Mouse (Mus musculus): ENCODE results near the gene Arid1b. TPM values are rescaled to one million over a fixed set of nuclear protein-coding genes. Genes with fewer than 3 reads are reported as not detected.

The Arid1b gene
- 14.8 and 18.5 TPM in 2 replicates for polyA plus RNA-seq (2014; fragmentation: Nextera tagmentation; extraction: Ambion mirVana)

GRCm38 (mm10) chr17:4993840-4994503 lies at the start of gene Arid1b:
Arid1b (plus strand) TSS chr17:4994332.
- no peaks in the 10 kb centered on the region for H3K9me3 ChIP-seq (ENCODE audit: control insufficient read depth, low read length)
- peak within 1 kb of the TSS; percentile 70 for H3K4me2 ChIP-seq (ENCODE audit: low read depth, severe bottlenecking)
- 0 out of 2 replicates have a peak, but pooled peaks cover 2% of the 10 kb centered on the region for H3K4me1 ChIP-seq (ENCODE audit: control insufficient read depth, insufficient read depth, low read length)
- DNase-seq (ENCODE audit: low spot score) (peak; percentile 93), ATAC-seq (ENCODE audit: insufficient number of reproducible peaks, low FRiP score, low TSS enrichment, low read depth) (peak; percentile 78)
- no peaks in the 10 kb centered on the region for H3K36me3 ChIP-seq (ENCODE audit: control insufficient read depth, insufficient read depth, low read length)
- H3K9ac ChIP-seq (ENCODE audit: low read length), result peak within 1 kb of the TSS; percentile 98
- H3K27me3 ChIP-seq (ENCODE audit: control insufficient read depth, insufficient read depth, low read length), result no peaks in the 10 kb centered on the region
- peak within 1 kb of the TSS; percentile 94 for H3K4me3 ChIP-seq (ENCODE audit: low read depth, low read length)
- peak within 1 kb of the TSS; percentile 100 for H3K27ac ChIP-seq (replicated peaks; ENCODE audit: low read depth, low read length)
- under 1% methylated on average over 51 of the region's 58 CpGs for WGBS

- Histone ChIP-seq H3K4me3 (ENCODE audit: low read depth, low read length) (no peak overlapping the region), H3K4me1 (ENCODE audit: control insufficient read depth, insufficient read depth, low read length) (peaks cover 13% of the 10 kb centered on the region), H3K27ac (replicated peaks; ENCODE audit: low read depth, low read length) (0 out of 2 replicates have a peak overlapping the region, but pooled peaks have one; percentile 3), H3K9ac (ENCODE audit: low read length) (no peak overlapping the region), H3K9me3 (ENCODE audit: control insufficient read depth, low read length) (no peaks in the 10 kb centered on the region), H3K36me3 (ENCODE audit: control insufficient read depth, insufficient read depth, low read length) (no peaks in the 10 kb centered on the region), H3K4me2 (ENCODE audit: low read depth, severe bottlenecking) (peak overlapping the region; percentile 43; the same call in 1 of the 2 replicates), H3K27me3 (ENCODE audit: control insufficient read depth, insufficient read depth, low read length) (no peaks in the 10 kb centered on the region)
- DNase-seq (ENCODE audit: low spot score) (no peak), ATAC-seq (ENCODE audit: insufficient number of reproducible peaks, low FRiP score, low TSS enrichment, low read depth) (no peak)
- 53% methylated on average over 6 of the region's 6 CpGs for WGBS
Measured at GRCm38 (mm10) chr17:4945311-4945751, 48.8 kb upstream of the Arid1b start.

- DNase-seq (ENCODE audit: low spot score) (peak; percentile 76), ATAC-seq (ENCODE audit: insufficient number of reproducible peaks, low FRiP score, low TSS enrichment, low read depth) (no peak)
- H3K27ac ChIP-seq (replicated peaks; ENCODE audit: low read depth, low read length), result peak overlapping the region; percentile 32; the same call in 1 of the 2 replicates
- H3K36me3 ChIP-seq (ENCODE audit: control insufficient read depth, insufficient read depth, low read length), result no peaks in the 10 kb centered on the region
- peaks cover 13% of the 10 kb centered on the region for H3K4me1 ChIP-seq (ENCODE audit: control insufficient read depth, insufficient read depth, low read length)
- H3K9me3 ChIP-seq (ENCODE audit: control insufficient read depth, low read length), result no peaks in the 10 kb centered on the region
- WGBS, result 10% methylated on average over 11 of the region's 11 CpGs
- no peak overlapping the region for H3K9ac ChIP-seq (ENCODE audit: low read length)
- H3K4me3 ChIP-seq (ENCODE audit: low read depth, low read length), result no peak overlapping the region
- H3K27me3 ChIP-seq (ENCODE audit: control insufficient read depth, insufficient read depth, low read length), result no peaks in the 10 kb centered on the region
- peak overlapping the region; percentile 43; the same call in 1 of the 2 replicates for H3K4me2 ChIP-seq (ENCODE audit: low read depth, severe bottlenecking)
Measured at GRCm38 (mm10) chr17:4945871-4946331, 48.2 kb upstream of the Arid1b start.

- 14% methylated on average over 9 of the region's 12 CpGs for WGBS
Measured at GRCm38 (mm10) chr17:4946421-4946974, 47.6 kb upstream of the Arid1b start.

GRCm38 (mm10) chr17:4947013-4947412 lies 47.1 kb upstream of the Arid1b start:
- H3K4me3 ChIP-seq (ENCODE audit: low read depth, low read length), result no peak overlapping the region
- H3K4me2 ChIP-seq (ENCODE audit: low read depth, severe bottlenecking), result no peak overlapping the region
- peaks cover 13% of the 10 kb centered on the region for H3K4me1 ChIP-seq (ENCODE audit: control insufficient read depth, insufficient read depth, low read length)
- H3K27ac ChIP-seq (replicated peaks; ENCODE audit: low read depth, low read length), result no peak overlapping the region
- no peaks in the 10 kb centered on the region for H3K9me3 ChIP-seq (ENCODE audit: control insufficient read depth, low read length)
- ATAC-seq (ENCODE audit: insufficient number of reproducible peaks, low FRiP score, low TSS enrichment, low read depth) (no peak), DNase-seq (ENCODE audit: low spot score) (no peak)
- H3K36me3 ChIP-seq (ENCODE audit: control insufficient read depth, insufficient read depth, low read length), result no peaks in the 10 kb centered on the region
- H3K9ac ChIP-seq (ENCODE audit: low read length), result no peak overlapping the region
- H3K27me3 ChIP-seq (ENCODE audit: control insufficient read depth, insufficient read depth, low read length), result no peaks in the 10 kb centered on the region
- WGBS, result 50% methylated on average over 3 of the region's 3 CpGs

More at GRCm38 (mm10) chr17:4946421-4946974, 47.6 kb upstream of the Arid1b start:
- DNase-seq (ENCODE audit: low spot score) (peak; percentile 45), ATAC-seq (ENCODE audit: insufficient number of reproducible peaks, low FRiP score, low TSS enrichment, low read depth) (no peak)
- Histone ChIP-seq H3K27me3 (ENCODE audit: control insufficient read depth, insufficient read depth, low read length) (no peaks in the 10 kb centered on the region), H3K9ac (ENCODE audit: low read length) (peak overlapping the region; percentile 43), H3K4me2 (ENCODE audit: low read depth, severe bottlenecking) (peak overlapping the region; percentile 29), H3K9me3 (ENCODE audit: control insufficient read depth, low read length) (no peaks in the 10 kb centered on the region), H3K4me3 (ENCODE audit: low read depth, low read length) (no peak overlapping the region), H3K4me1 (ENCODE audit: control insufficient read depth, insufficient read depth, low read length) (peaks cover 13% of the 10 kb centered on the region), H3K27ac (replicated peaks; ENCODE audit: low read depth, low read length) (peak overlapping the region; percentile 32; the same call in 1 of the 2 replicates), H3K36me3 (ENCODE audit: control insufficient read depth, insufficient read depth, low read length) (no peaks in the 10 kb centered on the region)

GRCm38 (mm10) chr17:4947439-4947838 lies 46.7 kb upstream of the Arid1b start:
- ATAC-seq (ENCODE audit: insufficient number of reproducible peaks, low FRiP score, low TSS enrichment, low read depth), result no peak
- Histone ChIP-seq H3K4me2 (ENCODE audit: low read depth, severe bottlenecking) (no peak overlapping the region), H3K4me1 (ENCODE audit: control insufficient read depth, insufficient read depth, low read length) (peaks cover 13% of the 10 kb centered on the region), H3K27me3 (ENCODE audit: control insufficient read depth, insufficient read depth, low read length) (no peaks in the 10 kb centered on the region), H3K36me3 (ENCODE audit: control insufficient read depth, insufficient read depth, low read length) (no peaks in the 10 kb centered on the region), H3K9ac (ENCODE audit: low read length) (no peak overlapping the region), H3K4me3 (ENCODE audit: low read depth, low read length) (no peak overlapping the region), H3K27ac (replicated peaks; ENCODE audit: low read depth, low read length) (no peak overlapping the region), H3K9me3 (ENCODE audit: control insufficient read depth, low read length) (no peaks in the 10 kb centered on the region)
- no peak for DNase-seq (ENCODE audit: low spot score)
- WGBS, result 56% methylated on average over 2 of the region's 2 CpGs

DNA sequence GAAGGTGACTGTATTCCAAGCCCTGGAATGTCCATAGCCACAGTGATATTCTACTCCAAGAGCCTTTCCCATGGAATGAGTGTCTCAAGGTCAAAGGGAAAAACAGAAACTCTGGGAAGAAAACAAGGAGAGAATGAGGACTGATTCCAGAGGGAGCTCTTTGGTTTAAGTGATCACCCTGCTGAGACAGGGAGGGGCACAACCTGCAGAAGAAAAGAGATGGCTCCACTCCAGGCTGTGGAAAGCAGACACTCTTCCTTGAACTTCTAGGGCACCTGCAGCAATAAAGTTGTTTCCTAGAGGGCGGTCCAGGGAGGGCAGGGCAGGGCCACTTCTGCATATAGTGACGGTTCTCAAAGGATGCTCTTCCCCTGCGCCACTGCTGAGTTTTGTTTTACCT lies 45.6 kb upstream of the Arid1b start:
- Histone ChIP-seq H3K27me3 (ENCODE audit: control insufficient read depth, insufficient read depth, low read length) (no peaks in the 10 kb centered on the region), H3K36me3 (ENCODE audit: control insufficient read depth, insufficient read depth, low read length) (no peaks in the 10 kb centered on the region), H3K4me1 (ENCODE audit: control insufficient read depth, insufficient read depth, low read length) (peaks cover 13% of the 10 kb centered on the region), H3K9me3 (ENCODE audit: control insufficient read depth, low read length) (no peaks in the 10 kb centered on the region), H3K4me2 (ENCODE audit: low read depth, severe bottlenecking) (no peak overlapping the region), H3K4me3 (ENCODE audit: low read depth, low read length) (no peak overlapping the region), H3K9ac (ENCODE audit: low read length) (no peak overlapping the region), H3K27ac (replicated peaks; ENCODE audit: low read depth, low read length) (no peak overlapping the region)
- 42% methylated on average over 3 of the region's 3 CpGs for WGBS
- DNase-seq (ENCODE audit: low spot score) (no peak), ATAC-seq (ENCODE audit: insufficient number of reproducible peaks, low FRiP score, low TSS enrichment, low read depth) (no peak)

DNA sequence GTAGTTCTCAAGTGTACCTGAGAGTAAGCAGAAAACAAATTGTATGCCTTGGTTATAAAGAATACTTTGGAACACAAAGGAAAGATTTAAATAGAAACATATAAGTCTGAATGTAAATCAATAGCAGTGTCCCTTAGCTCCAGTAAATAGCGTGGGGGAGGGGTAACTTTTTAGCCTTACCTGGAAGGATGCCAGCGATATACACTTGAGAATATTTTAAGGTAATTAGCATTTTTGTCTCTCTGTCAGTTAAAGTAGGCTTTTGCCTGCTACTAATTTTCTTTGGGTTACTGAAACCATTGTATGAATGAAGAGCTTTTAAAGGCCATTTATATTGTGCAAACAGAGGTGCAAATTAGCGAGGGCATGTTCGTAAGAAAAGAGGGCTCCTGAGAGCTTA lies 39.7 kb upstream of the Arid1b start:
- H3K4me3 ChIP-seq (ENCODE audit: low read depth, low read length), result no peak overlapping the region
- H3K27me3 ChIP-seq (ENCODE audit: control insufficient read depth, insufficient read depth, low read length), result no peaks in the 10 kb centered on the region
- 77% methylated on average over 4 of the region's 4 CpGs for WGBS
- H3K9me3 ChIP-seq (ENCODE audit: control insufficient read depth, low read length), result no peaks in the 10 kb centered on the region
- no peak overlapping the region for H3K4me2 ChIP-seq (ENCODE audit: low read depth, severe bottlenecking)
- no peaks in the 10 kb centered on the region for H3K4me1 ChIP-seq (ENCODE audit: control insufficient read depth, insufficient read depth, low read length)
- DNase-seq (ENCODE audit: low spot score) (no peak), ATAC-seq (ENCODE audit: insufficient number of reproducible peaks, low FRiP score, low TSS enrichment, low read depth) (no peak)
- no peaks in the 10 kb centered on the region for H3K36me3 ChIP-seq (ENCODE audit: control insufficient read depth, insufficient read depth, low read length)
- no peak overlapping the region for H3K27ac ChIP-seq (replicated peaks; ENCODE audit: low read depth, low read length)
- H3K9ac ChIP-seq (ENCODE audit: low read length), result no peak overlapping the region
